Mouse (Mus musculus): ENCODE data around the gene Rnase10. TPM values are rescaled to one million over a fixed set of nuclear protein-coding genes. Genes with fewer than 3 reads are reported as not detected.
A peak's percentile ranks its signal among the peaks of the same experiment; 100 is the strongest.

Rnase10 gene
- polyA plus RNA-seq, 1 experiment from 2014 or later, result not detected

DNA sequence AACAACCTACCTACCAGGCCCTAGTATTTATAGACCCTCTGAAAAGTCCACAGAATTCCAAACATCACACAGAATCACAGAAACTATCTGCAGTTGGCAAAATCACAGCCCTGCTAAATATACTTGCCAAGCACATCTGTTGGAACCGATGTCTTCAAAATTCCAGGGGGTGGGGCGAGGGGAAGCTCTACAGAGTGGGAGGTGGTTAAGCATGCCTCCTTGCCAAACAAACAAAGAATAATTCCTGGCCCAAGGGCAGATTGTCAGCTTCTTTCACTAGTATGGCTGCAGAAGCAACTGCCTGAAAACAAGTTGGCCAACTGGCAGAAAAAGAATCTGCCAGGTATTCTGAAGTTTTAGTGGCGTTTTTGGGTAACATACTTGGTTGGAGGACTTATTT is 9.7 kb downstream of the Rnase10 start:
- H3K27ac ChIP-seq, result no peak overlapping the region
- no peaks in the 10 kb centered on the region for H3K36me3 ChIP-seq
- no peak overlapping the region for H3K4me2 ChIP-seq (replicated peaks)
- H3K4me1 ChIP-seq (replicated peaks), result no peaks in the 10 kb centered on the region
- H3K9ac ChIP-seq (replicated peaks), result no peak overlapping the region
- H3K9me3 ChIP-seq, result no peaks in the 10 kb centered on the region
- H3K4me3 ChIP-seq (replicated peaks), result no peak overlapping the region
- H3K27me3 ChIP-seq, result no peaks in the 10 kb centered on the region
- no peak for ATAC-seq
- WGBS, result 84% methylated on average over 3 of the region's 3 CpGs

DNA sequence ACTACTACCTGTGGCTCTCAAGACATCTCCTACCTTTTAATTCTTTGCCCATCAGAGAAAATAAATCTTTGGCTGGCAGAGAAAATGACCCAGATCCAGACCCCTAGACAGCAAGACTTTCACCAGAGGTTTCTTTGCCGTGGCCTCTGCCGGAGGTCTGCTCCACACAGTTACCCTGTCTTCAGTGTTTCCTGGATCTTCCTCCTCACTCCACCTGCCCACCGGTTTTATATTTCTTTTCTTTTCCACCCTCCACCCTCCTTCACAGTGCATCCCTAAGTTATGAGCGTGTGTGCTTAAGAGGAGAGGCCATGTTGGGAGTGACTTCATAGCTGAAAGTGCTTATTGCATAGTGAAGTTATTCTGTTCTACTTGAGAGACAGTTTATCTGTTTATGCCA is 15.9 kb downstream of the Rnase10 start:
- no peaks in the 10 kb centered on the region for H3K27me3 ChIP-seq
- no peaks in the 10 kb centered on the region for H3K36me3 ChIP-seq
- ATAC-seq, result no peak
- H3K27ac ChIP-seq, result no peak overlapping the region
- H3K4me2 ChIP-seq (replicated peaks), result no peak overlapping the region
- no peaks in the 10 kb centered on the region for H3K9me3 ChIP-seq
- no peak overlapping the region for H3K4me3 ChIP-seq (replicated peaks)
- H3K4me1 ChIP-seq (replicated peaks), result no peaks in the 10 kb centered on the region
- WGBS, result 85% methylated on average over 4 of the region's 4 CpGs
- no peak overlapping the region for H3K9ac ChIP-seq (replicated peaks)

DNA sequence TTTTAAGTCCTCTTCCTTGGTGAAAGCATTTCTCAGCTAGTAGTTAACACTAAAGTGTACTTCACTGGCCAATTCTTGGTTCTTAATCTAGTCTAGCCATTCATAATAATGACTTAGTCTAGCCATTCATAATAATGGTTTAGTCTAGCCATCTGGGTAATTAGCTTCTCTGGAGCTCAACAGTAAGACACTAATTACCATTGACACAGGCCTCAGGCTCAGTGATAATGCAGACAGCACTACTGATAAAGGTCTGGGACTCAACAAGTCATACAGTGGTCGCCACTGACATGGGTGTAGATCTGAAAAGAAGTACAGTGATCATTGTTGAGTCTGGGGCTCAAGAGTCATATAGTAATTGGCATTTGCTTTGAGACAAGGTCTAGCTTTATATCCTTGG is 17.3 kb downstream of the Rnase10 start:
- no peaks in the 10 kb centered on the region for H3K36me3 ChIP-seq
- no peak for ATAC-seq

DNA sequence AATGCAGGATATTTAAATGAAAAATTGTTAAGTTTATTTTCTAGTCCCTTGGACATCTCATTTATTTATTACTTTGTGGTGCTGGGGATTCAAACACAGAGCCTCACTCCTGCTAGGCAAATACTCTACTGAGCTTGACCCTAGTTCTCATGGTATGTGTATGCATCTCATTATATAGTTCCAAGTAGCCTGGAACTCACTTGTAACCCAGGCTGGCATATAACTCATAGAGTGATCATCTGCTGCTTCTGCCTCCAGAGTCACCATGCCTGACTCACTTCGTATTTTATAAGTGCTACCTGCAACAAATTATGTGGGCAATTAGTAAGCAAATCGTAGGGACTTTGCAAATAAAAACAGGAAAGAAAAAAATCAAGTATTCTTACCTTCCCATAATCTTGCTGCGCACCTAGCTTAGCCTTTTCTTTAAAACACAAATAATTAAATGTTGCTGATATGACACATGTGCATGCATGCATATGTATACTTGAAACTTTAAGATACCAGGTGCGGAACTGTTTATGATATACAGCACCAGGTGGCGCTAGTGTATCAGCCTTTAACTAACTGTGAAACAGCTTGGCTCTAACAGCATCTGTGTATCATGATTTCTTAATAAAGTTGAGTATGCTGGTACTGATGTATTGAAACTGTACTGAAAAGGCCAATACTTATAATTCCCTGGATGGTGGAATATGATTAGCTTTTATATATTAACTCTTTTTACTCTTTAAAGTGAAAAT is 19.0 kb downstream of the Rnase10 start:
- Histone ChIP-seq H3K36me3 (no peaks in the 10 kb centered on the region), H3K27ac (no peak overlapping the region), H3K9me3 (no peaks in the 10 kb centered on the region), H3K4me3 (replicated peaks) (no peak overlapping the region), H3K4me2 (replicated peaks) (no peak overlapping the region), H3K27me3 (no peaks in the 10 kb centered on the region), H3K4me1 (replicated peaks) (no peaks in the 10 kb centered on the region), H3K9ac (replicated peaks) (no peak overlapping the region)
- peak; percentile 50 for ATAC-seq
- WGBS, result 39% methylated on average over 5 of the region's 5 CpGs

More for the DNA sequence above, 17.3 kb downstream of the Rnase10 start:
- Histone ChIP-seq H3K27me3 (no peaks in the 10 kb centered on the region), H3K4me1 (replicated peaks) (no peaks in the 10 kb centered on the region), H3K4me2 (replicated peaks) (no peak overlapping the region), H3K27ac (no peak overlapping the region), H3K4me3 (replicated peaks) (no peak overlapping the region), H3K9me3 (no peaks in the 10 kb centered on the region), H3K9ac (replicated peaks) (no peak overlapping the region)
- WGBS, result 93% methylated on average over 1 of the region's 1 CpGs

DNA sequence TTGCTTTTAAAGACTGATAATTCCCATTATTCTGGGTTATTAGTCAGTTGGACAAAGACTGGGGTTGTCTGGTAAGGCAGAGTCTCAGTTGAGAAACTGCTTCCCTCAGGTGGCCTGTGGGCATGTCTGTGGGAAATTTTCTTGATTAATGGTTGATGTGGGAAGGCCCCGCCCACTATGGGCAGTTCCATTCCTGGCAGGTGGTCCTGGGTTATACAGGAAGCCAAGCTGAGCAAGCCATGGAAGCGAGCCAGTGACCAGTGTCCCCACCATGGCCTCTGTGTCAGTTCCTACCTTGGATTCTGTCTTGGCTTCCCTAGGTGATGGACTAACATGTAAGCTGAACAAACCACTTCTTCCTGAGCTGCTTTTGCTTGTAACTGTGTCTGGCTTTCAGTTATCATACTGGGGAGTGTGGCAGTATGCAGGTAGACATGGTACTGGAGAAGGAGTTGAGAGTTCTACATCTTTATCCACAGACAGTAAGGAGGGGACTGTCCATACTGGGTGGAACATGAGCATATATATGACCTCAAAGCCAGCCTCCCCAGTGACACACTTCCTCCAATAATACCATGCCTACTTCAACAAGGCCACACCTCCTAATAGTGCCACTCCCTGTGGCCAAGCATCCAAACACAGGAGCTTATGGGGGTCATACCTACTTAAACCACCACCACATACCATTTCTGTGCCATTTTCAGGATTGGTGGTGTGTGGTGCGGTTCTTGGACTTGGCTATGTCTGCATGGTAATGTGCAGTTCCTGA is 20.0 kb downstream of the Rnase10 start:
- no peaks in the 10 kb centered on the region for H3K27me3 ChIP-seq
- no peaks in the 10 kb centered on the region for H3K4me1 ChIP-seq (replicated peaks)
- 0 out of 2 replicates have a peak, but pooled peaks have one; percentile 27 for ATAC-seq
- no peaks in the 10 kb centered on the region for H3K36me3 ChIP-seq
- no peak overlapping the region for H3K4me2 ChIP-seq (replicated peaks)
- no peak overlapping the region for H3K9ac ChIP-seq (replicated peaks)
- 73% methylated on average over 3 of the region's 3 CpGs for WGBS
- no peak overlapping the region for H3K27ac ChIP-seq
- peaks cover 3% of the 10 kb centered on the region; the same call in 1 of the 2 replicates for H3K9me3 ChIP-seq
- no peak overlapping the region for H3K4me3 ChIP-seq (replicated peaks)

DNA sequence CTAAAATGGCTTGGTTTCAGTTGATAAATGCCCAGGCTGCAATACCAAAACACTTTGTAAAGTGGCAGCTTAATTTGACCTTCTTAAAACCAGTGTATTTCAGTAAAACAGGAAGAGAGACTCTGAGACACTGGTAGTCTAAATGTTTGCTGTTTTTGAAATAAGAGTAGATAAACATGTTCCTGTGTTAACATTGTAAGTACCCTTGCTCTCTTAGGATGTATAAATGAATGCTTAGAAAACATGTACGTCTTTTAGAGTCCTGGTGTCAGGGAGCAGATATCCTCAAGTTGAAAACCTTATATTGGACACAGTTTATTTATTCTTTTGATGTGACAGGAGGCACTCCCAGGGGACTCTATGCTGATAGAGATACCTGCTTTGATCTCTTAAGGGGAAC is 27.7 kb downstream of the Rnase10 start:
- Histone ChIP-seq H3K4me1 (replicated peaks) (no peaks in the 10 kb centered on the region), H3K36me3 (no peaks in the 10 kb centered on the region), H3K4me3 (replicated peaks) (no peak overlapping the region), H3K27me3 (no peaks in the 10 kb centered on the region), H3K9ac (replicated peaks) (no peak overlapping the region), H3K4me2 (replicated peaks) (no peak overlapping the region), H3K9me3 (peaks cover 3% of the 10 kb centered on the region; the same call in 1 of the 2 replicates), H3K27ac (no peak overlapping the region)
- no peak for ATAC-seq
- 36% methylated on average over 1 of the region's 1 CpGs for WGBS

DNA sequence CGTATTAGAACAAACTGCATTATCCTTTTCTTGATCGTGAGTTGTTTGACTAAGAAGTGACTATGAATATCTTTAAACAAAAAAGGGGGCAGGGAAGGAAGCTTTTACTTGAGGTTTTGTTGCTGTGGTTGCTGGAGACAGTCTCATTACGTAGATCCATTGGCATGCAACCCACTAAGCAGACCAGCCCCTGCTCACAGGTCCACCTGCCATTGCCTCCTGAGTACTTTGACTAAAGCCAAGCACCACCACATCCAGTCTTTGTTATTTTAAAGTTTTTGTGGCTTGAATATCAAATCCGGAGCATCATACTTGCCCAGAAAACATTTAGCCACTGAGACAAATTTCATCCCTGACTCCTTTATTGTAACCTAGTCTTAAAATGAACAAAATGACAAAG is 28.7 kb downstream of the Rnase10 start:
- peaks cover 3% of the 10 kb centered on the region; the same call in 1 of the 2 replicates for H3K9me3 ChIP-seq
- no peaks in the 10 kb centered on the region for H3K36me3 ChIP-seq
- WGBS, result 72% methylated on average over 4 of the region's 4 CpGs
- H3K27ac ChIP-seq, result no peak overlapping the region
- H3K4me1 ChIP-seq (replicated peaks), result no peaks in the 10 kb centered on the region
- no peaks in the 10 kb centered on the region for H3K27me3 ChIP-seq
- no peak overlapping the region for H3K4me2 ChIP-seq (replicated peaks)
- no peak overlapping the region for H3K9ac ChIP-seq (replicated peaks)
- no peak for ATAC-seq
- H3K4me3 ChIP-seq (replicated peaks), result no peak overlapping the region

DNA sequence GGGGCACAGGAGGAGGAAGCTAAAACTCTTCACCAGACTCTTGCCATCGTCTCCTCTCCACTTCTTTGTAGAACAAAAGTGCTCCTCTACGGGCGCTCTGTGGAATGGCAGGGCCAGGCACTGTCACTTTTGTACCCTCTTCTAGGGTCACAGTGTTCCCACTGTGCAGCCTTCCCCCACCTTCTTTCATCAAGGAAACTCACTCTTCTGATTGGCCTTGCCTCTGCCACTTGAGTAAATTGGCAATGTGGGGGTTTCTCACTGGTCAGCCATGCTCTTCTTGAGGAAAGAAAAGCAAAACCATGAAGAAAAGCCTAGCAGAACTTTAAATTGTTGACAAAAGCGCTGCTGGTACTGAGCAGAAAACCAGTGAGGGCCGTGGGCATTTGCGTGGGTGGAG is 34.2 kb downstream of the Rnase10 start, which contains the start of gene Rnase9:
TSS of gene Rnase9 (minus strand) at position 101 of the 400 bp plus-strand sequence.
- H3K4me2 ChIP-seq (replicated peaks), result no peak within 1 kb of the TSS
- H3K9ac ChIP-seq (replicated peaks), result no peak within 1 kb of the TSS
- H3K4me1 ChIP-seq (replicated peaks), result no peaks in the 10 kb centered on the region
- H3K27ac ChIP-seq, result no peak within 1 kb of the TSS
- H3K27me3 ChIP-seq, result no peaks in the 10 kb centered on the region
- H3K9me3 ChIP-seq, result no peaks in the 10 kb centered on the region
- no peak within 1 kb of the TSS for H3K4me3 ChIP-seq (replicated peaks)
- WGBS, result 62% methylated on average over 6 of the region's 6 CpGs
- no peaks in the 10 kb centered on the region for H3K36me3 ChIP-seq
- no peak for ATAC-seq

DNA sequence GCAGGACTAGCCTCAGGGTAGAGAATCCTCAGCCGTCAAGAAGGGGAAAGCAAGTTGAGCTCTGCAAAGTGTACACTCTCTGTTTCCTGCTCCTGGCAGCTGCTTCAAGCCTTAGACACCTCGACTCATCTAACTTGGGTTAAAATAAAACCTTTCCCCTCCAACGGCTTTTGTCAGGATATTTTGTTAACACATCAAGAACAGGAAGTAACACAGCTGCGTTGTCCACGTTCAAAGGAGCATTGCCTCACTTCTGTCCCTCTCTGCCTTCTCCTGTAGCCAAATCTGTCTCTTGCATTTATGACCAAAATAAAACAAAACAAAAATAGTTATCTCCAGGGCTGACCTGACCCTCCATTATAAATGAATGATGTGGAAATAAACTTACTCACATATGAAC is 40.3 kb downstream of the Rnase10 start:
- Histone ChIP-seq H3K4me3 (replicated peaks) (no peak overlapping the region), H3K9ac (replicated peaks) (no peak overlapping the region)

DNA sequence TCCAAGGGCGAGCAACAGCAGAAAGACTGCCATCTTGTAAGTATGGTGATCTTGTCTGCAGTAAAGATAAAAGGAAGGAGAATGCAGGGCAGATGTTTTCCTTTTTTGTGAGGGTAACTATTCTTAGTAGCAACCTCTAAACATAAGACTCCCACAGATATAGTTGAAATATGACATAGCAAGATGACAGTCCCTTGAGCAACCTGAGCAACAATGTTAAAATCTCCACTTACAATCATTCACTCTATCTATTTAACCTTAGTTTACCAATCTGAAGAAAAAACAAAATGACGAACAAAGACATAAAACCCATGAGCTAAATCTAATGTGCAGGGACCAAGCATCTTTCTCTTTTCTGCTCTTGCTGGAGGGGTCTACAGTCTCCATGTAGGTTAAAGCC is 42.5 kb downstream of the Rnase10 start, which contains the start of gene Rnase11:
TSS of gene Rnase11 (minus strand) at position 101 of the 400 bp plus-strand sequence.
- no peaks in the 10 kb centered on the region for H3K27me3 ChIP-seq
- no peak for ATAC-seq
- H3K36me3 ChIP-seq, result no peaks in the 10 kb centered on the region
- H3K9me3 ChIP-seq, result no peaks in the 10 kb centered on the region
- 87% methylated on average over 2 of the region's 2 CpGs for WGBS
- H3K27ac ChIP-seq, result no peak within 1 kb of the TSS
- peaks cover 12% of the 10 kb centered on the region for H3K4me1 ChIP-seq (replicated peaks)
- H3K4me2 ChIP-seq (replicated peaks), result no peak within 1 kb of the TSS
- no peak within 1 kb of the TSS for H3K4me3 ChIP-seq (replicated peaks)
- H3K9ac ChIP-seq (replicated peaks), result no peak within 1 kb of the TSS

More for the DNA sequence above, 40.3 kb downstream of the Rnase10 start:
- H3K4me1 ChIP-seq (replicated peaks), result no peaks in the 10 kb centered on the region
- no peak overlapping the region for H3K4me2 ChIP-seq (replicated peaks)
- ATAC-seq, result no peak
- no peak overlapping the region for H3K27ac ChIP-seq
- H3K9me3 ChIP-seq, result no peaks in the 10 kb centered on the region
- no peaks in the 10 kb centered on the region for H3K36me3 ChIP-seq
- no peaks in the 10 kb centered on the region for H3K27me3 ChIP-seq
- 75% methylated on average over 5 of the region's 5 CpGs for WGBS

DNA sequence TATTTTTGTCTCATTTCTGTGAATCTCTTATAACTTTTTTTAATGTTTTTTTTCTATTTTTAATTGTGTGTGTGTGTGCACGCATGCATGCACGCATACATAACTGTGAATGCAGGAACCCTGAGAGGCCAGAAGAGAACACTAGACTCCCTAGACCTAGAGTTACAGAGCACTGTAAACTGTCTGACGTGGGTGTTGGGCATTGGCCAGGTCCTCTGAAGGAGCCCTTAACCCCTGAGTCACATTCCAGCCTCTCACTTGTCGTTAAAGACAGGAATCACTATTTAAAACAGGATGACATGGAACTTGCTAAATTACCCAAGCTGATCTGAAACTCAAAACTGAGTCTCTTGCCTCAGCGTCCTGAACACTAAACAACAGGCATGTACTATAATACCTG is 44.4 kb downstream of the Rnase10 start:
- H3K27ac ChIP-seq, result no peak overlapping the region
- H3K36me3 ChIP-seq, result no peaks in the 10 kb centered on the region
- H3K4me3 ChIP-seq (replicated peaks), result no peak overlapping the region
- H3K9me3 ChIP-seq, result no peaks in the 10 kb centered on the region
- no peak for ATAC-seq
- no peak overlapping the region for H3K4me2 ChIP-seq (replicated peaks)
- 74% methylated on average over 5 of the region's 5 CpGs for WGBS
- H3K27me3 ChIP-seq, result no peaks in the 10 kb centered on the region
- H3K9ac ChIP-seq (replicated peaks), result no peak overlapping the region
- H3K4me1 ChIP-seq (replicated peaks), result peaks cover 12% of the 10 kb centered on the region

DNA sequence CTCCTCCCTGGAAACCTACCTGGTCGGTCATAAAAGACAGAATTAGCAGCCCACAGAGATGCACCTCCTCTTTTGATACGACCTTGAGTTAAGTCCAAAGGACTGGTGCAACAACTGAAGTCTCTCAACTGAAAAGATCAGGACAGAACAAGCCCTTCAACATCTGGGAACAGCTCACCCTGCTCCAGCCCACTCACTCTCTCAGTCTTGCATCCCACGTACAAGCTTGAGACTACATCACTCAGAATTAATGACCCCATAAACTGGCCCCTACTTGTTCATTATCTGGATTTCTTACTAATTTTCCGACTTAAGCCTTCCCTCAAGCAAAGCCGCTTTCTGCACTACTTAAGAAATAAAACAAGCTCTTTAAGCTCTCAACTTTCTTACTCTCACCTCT is 45.6 kb downstream of the Rnase10 start:
- Histone ChIP-seq H3K36me3 (no peaks in the 10 kb centered on the region), H3K27ac (no peak overlapping the region), H3K4me3 (replicated peaks) (no peak overlapping the region), H3K4me2 (replicated peaks) (no peak overlapping the region), H3K9ac (replicated peaks) (no peak overlapping the region), H3K4me1 (replicated peaks) (peaks cover 12% of the 10 kb centered on the region), H3K27me3 (no peaks in the 10 kb centered on the region), H3K9me3 (no peaks in the 10 kb centered on the region)
- ATAC-seq, result no peak
- 51% methylated on average over 5 of the region's 5 CpGs for WGBS

Measured in midbrain, embryonic 13.5 days (tissue).